Mouse (Mus musculus): ENCODE data around the gene Rapgef4.

- TF ChIP-seq POLR2A (IDR thresholded peaks at IDR 0.05; ENCODE audit: low read depth, low read length) (no peak), CTCF (IDR thresholded peaks at IDR 0.05; ENCODE audit: extremely low read depth, insufficient read depth, insufficient read length, insufficient replicate concordance) (peak; percentile 68; the same call in 1 of the 2 replicates)
Observed at GRCm38 (mm10) chr2:72096345-72096744, 115.3 kb downstream of the Rapgef4 start.

Measured in spleen, adult 2 months (tissue).